Mouse (Mus musculus) brown adipose tissue, adult 24 weeks (tissue): Measurements from ENCODE around the gene Wfdc1. TPM values are rescaled to one million over a fixed set of nuclear protein-coding genes. Genes with fewer than 3 reads are reported as not detected.
A peak's percentile ranks its signal among the peaks of the same experiment; 100 is the strongest.

ENCODE experiments used
- H3K27ac ChIP-seq: fragments of 200-500 bp; replicated peaks from 2 replicates; pipeline ENCODE4 v1.5.1; 2012; ENCODE audit warnings: low read depth, mild to moderate bottlenecking, low read length
- H3K4me1 ChIP-seq: fragments of 200-500 bp; 2 replicates; pipeline ENCODE4 v1.6.1; 2012; ENCODE audit warnings: low read length, mixed read lengths; ENCODE audit not compliant: control insufficient read depth, insufficient read depth, insufficient read length
- H3K4me3 ChIP-seq: fragments of 200-500 bp; 2 replicates; pipeline ENCODE4 v1.5.1; 2012; ENCODE audit warnings: low read depth, mild to moderate bottlenecking, low read length, moderate library complexity; ENCODE audit not compliant: insufficient read depth
- polyA plus RNA-seq: library from polyadenylated mRNA; stranded (reverse); fragments of >200 nt; gene quantifications from 2 replicates; pipeline ENCODE4 v1.2.4, GENCODE M21; 2012; ENCODE audit not compliant: missing spikeins, insufficient read depth, insufficient read length

Wfdc1 gene
- polyA plus RNA-seq, 1 experiment, result 3.0 TPM

- no peaks in the 10 kb centered on the region for H3K4me1 ChIP-seq
Measured at GRCm38 (mm10) chr8:119722348-119722747, 56.2 kb downstream of the Wfdc1 start.

DNA sequence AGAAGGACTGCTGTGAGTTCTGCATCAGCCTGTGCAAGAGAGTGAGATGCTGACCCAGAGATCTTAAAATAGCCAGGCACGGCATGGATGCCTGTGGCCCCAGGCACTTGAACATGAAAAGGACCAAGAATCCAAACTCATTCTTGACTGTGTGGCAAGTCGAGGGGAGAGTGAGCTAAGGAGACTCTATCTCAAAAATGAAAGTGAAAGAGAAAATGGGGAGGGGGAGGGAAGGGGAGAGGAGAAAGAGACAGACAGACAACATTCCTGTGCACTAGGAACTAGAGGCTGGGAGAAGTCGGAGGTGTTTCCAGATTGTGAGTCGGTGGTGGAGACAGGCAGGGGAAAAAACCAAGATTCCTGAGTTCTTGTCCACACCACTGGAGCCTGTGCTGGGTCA is 57.5 kb downstream of the Wfdc1 start:
- Histone ChIP-seq H3K27ac (no peak overlapping the region), H3K4me1 (no peaks in the 10 kb centered on the region), H3K4me3 (no peak overlapping the region)

More at GRCm38 (mm10) chr8:119722348-119722747, 56.2 kb downstream of the Wfdc1 start:
- H3K4me3 ChIP-seq, result no peak overlapping the region
- H3K27ac ChIP-seq, result no peak overlapping the region

- no peaks in the 10 kb centered on the region for H3K4me1 ChIP-seq
- no peak overlapping the region for H3K4me3 ChIP-seq
- no peak overlapping the region for H3K27ac ChIP-seq
Measured at GRCm38 (mm10) chr8:119724596-119724995, 58.4 kb downstream of the Wfdc1 start.

- Histone ChIP-seq H3K4me1 (no peaks in the 10 kb centered on the region), H3K4me3 (no peak overlapping the region), H3K27ac (no peak overlapping the region)
Measured at GRCm38 (mm10) chr8:119727093-119727492, 60.9 kb downstream of the Wfdc1 start.

- Histone ChIP-seq H3K27ac (no peak overlapping the region), H3K4me3 (no peak overlapping the region), H3K4me1 (no peaks in the 10 kb centered on the region)
Measured at GRCm38 (mm10) chr8:119728351-119728895, 62.3 kb downstream of the Wfdc1 start.

DNA sequence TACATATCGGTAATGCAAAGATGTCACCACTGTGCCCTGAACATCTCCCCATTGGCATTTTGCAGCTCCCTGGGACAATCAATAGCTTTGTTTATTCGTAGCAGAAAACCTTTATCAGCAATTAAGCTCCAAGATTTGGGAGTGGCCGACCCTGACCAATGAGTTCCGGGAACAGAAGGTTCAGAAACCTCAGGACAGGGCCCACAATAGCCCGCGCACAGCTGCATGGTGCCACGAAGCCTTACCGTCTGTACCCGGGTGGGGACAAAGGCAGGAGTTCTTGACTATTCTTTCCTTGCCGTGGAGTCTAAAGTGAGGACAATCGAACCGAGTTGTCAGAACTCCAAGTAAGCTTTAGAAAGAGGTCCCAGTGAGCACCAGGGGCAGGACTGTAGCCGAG is 65.9 kb downstream of the Wfdc1 start:
- Histone ChIP-seq H3K27ac (no peak overlapping the region), H3K4me3 (no peak overlapping the region), H3K4me1 (no peaks in the 10 kb centered on the region)

DNA sequence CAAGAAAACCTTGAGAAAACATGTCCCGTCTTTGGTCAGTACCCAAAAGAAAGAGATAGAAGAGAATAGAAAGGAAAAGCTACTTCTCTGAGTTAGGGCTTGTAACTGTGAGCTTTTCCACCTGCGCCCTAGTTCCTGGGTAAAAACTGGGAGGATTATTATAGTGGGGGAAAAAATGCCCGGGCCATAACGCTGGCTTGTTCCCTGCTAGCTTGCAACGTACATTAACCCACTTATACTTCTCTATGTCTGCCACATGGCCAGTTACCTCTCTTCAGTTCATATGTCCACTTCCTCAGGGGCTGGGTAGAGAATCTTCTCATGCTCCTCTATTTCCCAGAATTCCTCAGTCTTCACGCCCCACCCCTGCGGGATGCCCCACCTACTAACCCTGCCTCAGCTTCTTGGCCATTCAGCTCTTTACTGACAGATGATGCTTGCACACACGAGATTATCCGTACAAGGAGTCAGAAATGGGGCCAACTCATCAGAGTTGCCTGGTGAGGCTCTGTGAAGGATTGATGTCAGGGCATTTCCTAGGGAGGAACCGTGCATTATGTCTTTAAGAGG is 70.3 kb downstream of the Wfdc1 start:
- H3K27ac ChIP-seq, result no peak overlapping the region
- no peak overlapping the region for H3K4me3 ChIP-seq
- H3K4me1 ChIP-seq, result no peaks in the 10 kb centered on the region

GRCm38 (mm10) chr8:119737093-119737900 is 71.1 kb downstream of the Wfdc1 start:
- no peak overlapping the region for H3K4me3 ChIP-seq
- H3K4me1 ChIP-seq, result no peaks in the 10 kb centered on the region
- peak overlapping the region; percentile 23 for H3K27ac ChIP-seq

Other genes starting within 250 kb of the Wfdc1 start
- 1.9 and 2.2 TPM in 2 replicates for gene Osgin1, start 232.2 kb upstream of the Wfdc1 start, polyA plus RNA-seq
- gene Necab2, start 219.6 kb upstream of the Wfdc1 start, polyA plus RNA-seq, result not detected in 2 replicates
- not detected in 2 replicates for gene Slc38a8, start 164.7 kb upstream of the Wfdc1 start, polyA plus RNA-seq
- 33.8 and 34.4 TPM in 2 replicates for gene Mbtps1, start 107.6 kb upstream of the Wfdc1 start, polyA plus RNA-seq
- gene Hsdl1, start 91.2 kb upstream of the Wfdc1 start, polyA plus RNA-seq, result 7.8 and 9.6 TPM in 2 replicates
- gene Dnaaf1, start 91.1 kb upstream of the Wfdc1 start, polyA plus RNA-seq, result not detected in 2 replicates
- 0.92 and 1.8 TPM in 2 replicates for gene Taf1c, start 61.1 kb upstream of the Wfdc1 start, polyA plus RNA-seq
- gene Adad2, start 53.6 kb upstream of the Wfdc1 start, polyA plus RNA-seq, result not detected in 2 replicates
- 1.9 TPM in 2 replicates for gene Kcng4, start 30.7 kb upstream of the Wfdc1 start, polyA plus RNA-seq
- gene Atp2c2, start 33.6 kb downstream of the Wfdc1 start, polyA plus RNA-seq, result not detected in 2 replicates
- 1.7 and 3.4 TPM in 2 replicates for gene Tldc1, start 112.1 kb downstream of the Wfdc1 start, polyA plus RNA-seq
- 16.9 and 18.2 TPM in 2 replicates for gene Cotl1, start 174.2 kb downstream of the Wfdc1 start, polyA plus RNA-seq
- 2.7 and 4.0 TPM in 2 replicates for gene Klhl36, start 195.9 kb downstream of the Wfdc1 start, polyA plus RNA-seq
- gene Usp10, start 244.0 kb downstream of the Wfdc1 start, polyA plus RNA-seq, result 40.9 and 46.6 TPM in 2 replicates
- 40.2 and 44.7 TPM in 2 replicates for gene Gm20388, start 244.5 kb downstream of the Wfdc1 start, polyA plus RNA-seq